Mouse (Mus musculus): ENCODE data around the gene Ackr2.
A peak's percentile ranks its signal among the peaks of the same experiment; 100 is the strongest.

Gene Ackr2

GRCm38 (mm10) chr9:121898245-121898644, at the start of gene Ackr2:
TSS of gene Ackr2 (plus strand) at chr9:121898355.
- no peak for DNase-seq (ENCODE audit: low read depth, low spot score)

GRCm38 (mm10) chr9:121854246-121854645, 43.9 kb upstream of the Ackr2 start:
- no peak for DNase-seq (ENCODE audit: low read depth, low spot score)

DNA sequence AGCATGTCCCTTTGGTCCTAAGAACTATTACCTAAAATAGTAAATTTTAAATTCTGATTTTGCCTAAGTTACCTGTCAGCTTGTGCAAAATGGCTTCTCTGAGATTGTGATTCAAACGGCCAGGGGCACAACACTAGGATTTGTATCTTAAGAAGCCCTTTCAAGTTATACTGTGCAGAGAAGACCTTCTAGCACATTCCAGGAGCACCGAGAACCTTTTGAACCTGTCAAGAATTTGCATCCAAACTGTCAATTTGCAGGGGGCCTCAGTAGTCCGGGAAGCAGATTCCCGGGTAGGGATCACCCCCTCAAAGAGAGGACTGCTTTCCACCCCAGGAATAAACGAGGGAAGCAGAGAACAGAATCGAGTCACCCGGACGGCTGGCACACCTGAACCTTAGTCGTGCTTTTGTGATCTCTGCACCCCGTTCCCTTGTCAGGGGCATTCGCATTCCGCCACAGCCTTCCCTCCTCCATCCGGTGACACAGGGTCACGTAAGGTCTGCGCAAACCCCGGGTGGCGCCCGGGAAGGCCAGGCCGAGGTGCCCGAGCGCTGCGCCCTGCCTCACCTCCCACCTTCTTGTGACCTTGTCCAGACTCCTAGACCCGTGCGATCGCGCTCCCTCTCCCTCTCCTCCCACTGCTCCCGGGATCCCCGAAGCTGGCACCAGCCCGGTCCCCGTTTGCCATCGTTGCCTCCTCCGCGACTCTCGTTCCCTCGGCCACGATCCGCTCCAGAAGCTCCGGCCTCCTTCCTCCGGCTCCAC, 41.3 kb upstream of the Ackr2 start:
- DNase-seq (ENCODE audit: low read depth, low spot score), result peak; percentile 25

DNA sequence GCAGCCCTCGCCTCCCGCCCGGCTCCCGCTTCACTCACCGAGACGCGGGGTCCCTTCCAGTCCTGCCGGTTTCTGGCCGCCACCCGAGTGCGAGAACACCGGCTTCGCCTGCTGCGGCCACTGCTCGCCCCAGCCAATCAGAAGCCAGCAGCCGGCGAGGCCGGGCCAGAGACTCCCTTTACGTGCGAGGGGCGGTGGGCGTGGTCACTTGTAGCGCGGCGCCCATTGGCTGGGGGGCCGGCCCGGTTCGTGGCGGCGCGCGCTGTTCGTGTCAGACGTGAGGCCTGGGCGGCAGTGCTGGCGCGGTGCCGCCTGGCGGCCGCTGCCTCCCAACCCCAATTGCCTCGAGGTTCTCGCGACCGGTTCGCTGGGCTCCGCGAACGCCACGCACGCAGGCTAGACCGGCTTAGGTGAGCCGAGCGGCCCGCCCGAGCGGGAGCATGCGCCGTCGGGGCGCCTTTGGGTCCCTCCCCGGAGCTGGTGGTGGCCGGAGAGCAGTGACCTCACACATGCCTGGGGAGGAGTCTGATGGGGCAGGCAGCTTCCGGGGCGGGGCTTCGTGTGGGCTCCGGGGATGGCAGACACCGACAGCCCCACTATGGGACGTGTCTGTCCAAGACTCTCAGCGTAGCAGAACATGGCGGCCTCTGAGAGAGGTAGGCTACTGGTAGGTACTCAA, 40.5 kb upstream of the Ackr2 start:
- DNase-seq (ENCODE audit: low read depth, low spot score), result peak; percentile 95

DNA sequence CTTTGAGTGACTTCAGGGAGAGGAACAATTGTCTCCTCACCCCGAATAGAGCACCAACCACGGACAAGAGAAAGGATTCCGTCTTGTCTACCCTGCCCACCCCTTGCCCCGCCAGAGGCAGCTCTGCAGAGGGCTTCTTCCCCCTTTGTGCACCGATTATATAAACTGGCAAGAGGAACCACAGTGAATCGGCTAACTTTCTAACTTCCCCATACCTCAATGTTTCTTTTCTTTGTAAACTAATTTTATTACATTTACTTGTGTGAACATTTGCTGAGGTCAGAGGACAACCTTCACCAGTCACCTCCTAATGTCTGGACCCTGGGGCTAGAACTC, 40.0 kb upstream of the Ackr2 start, which contains the start of gene Higd1a:
Higd1a (minus strand) TSS at position 210 of the 336 bp plus-strand sequence.
- DNase-seq (ENCODE audit: low read depth, low spot score), result no peak

GRCm38 (mm10) chr9:121859345-121859744, 38.8 kb upstream of the Ackr2 start:
- DNase-seq (ENCODE audit: low read depth, low spot score), result no peak

- no peak for DNase-seq (ENCODE audit: low read depth, low spot score)
Observed at GRCm38 (mm10) chr9:121860921-121861320, 37.2 kb upstream of the Ackr2 start.

GRCm38 (mm10) chr9:121864837-121865236, 33.3 kb upstream of the Ackr2 start:
- no peak for DNase-seq (ENCODE audit: low read depth, low spot score)

- no peak for DNase-seq (ENCODE audit: low read depth, low spot score)
Observed at GRCm38 (mm10) chr9:121865425-121866008, 32.6 kb upstream of the Ackr2 start.

- DNase-seq (ENCODE audit: low read depth, low spot score), result no peak
Observed at GRCm38 (mm10) chr9:121867632-121868031, 30.5 kb upstream of the Ackr2 start.

DNA sequence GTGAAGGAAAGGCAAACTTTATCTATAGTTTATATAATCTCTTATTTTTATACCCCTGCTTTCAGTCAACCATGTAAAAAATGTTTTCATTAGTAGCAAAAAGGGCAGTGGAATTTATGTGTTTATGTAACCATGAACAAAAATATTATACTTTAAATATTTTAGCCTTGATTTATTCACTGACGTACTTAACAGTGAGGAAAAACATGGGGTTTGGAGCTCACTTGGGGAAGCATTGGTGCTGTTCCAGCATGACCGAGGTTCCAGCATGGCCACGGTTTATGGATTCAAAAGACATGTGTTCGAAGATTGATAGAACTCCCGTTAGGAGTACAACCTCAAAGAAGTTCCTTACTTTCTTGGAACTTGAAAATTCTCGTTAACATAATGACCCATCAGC, 29.9 kb upstream of the Ackr2 start:
- DNase-seq (ENCODE audit: low read depth, low spot score), result no peak

DNA sequence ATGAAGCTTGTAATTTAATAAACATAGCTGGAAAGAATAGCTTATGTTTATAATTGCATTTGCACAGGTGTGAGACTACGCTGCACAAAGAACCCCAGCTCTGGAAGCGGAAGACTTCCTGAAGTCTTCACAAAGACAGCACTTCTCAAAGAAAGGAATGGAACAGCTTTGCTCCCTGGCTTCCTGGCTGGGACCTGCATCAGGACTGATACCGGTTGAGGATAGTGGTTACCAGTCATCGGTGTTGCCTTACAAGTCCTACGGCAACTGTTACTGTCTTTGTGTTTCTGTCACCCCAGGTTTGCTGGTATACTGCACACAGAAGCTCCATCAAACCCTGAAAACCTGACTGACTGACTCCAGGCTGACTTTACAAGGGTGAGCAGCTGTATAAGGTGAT, 28.7 kb upstream of the Ackr2 start:
- DNase-seq (ENCODE audit: low read depth, low spot score), result no peak

DNA sequence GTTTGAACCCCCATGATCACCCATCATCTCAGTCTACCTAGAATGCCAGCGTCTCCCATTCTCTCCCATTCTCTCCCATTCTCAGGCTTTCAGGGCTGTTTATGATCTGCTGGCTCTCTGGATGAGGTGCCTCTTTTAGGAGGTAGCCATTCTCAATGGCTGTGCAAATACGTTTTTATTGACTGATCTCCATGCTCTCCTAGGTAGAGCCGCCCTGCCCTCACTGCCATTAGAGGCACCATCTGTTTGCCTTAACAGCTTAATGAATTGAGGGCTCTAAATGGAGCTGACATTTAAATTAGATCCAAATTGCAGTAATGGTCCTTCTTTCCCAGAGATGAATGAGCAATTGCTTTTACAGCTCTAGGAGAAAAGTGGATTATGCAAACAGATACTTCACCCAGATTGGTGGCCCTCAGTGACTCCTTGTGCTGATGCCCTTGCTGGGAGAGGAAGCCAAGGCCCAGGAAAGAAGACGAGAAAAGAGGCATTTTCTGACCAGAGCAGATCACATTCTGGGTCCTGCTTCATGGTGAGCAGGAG, 28.1 kb upstream of the Ackr2 start:
- DNase-seq (ENCODE audit: low read depth, low spot score), result no peak

- no peak for DNase-seq (ENCODE audit: low read depth, low spot score)
Observed at GRCm38 (mm10) chr9:121872062-121872683, 26.0 kb upstream of the Ackr2 start.

GRCm38 (mm10) chr9:121873578-121873977, 24.6 kb upstream of the Ackr2 start:
- no peak for DNase-seq (ENCODE audit: low read depth, low spot score)

- no peak for DNase-seq (ENCODE audit: low read depth, low spot score)
Observed at GRCm38 (mm10) chr9:121877052-121877740, 21.0 kb upstream of the Ackr2 start.

- no peak for DNase-seq (ENCODE audit: low read depth, low spot score)
Observed at GRCm38 (mm10) chr9:121880840-121881239, 17.3 kb upstream of the Ackr2 start.

- DNase-seq (ENCODE audit: low read depth, low spot score), result no peak
Observed at GRCm38 (mm10) chr9:121881301-121881700, 16.9 kb upstream of the Ackr2 start.

DNA sequence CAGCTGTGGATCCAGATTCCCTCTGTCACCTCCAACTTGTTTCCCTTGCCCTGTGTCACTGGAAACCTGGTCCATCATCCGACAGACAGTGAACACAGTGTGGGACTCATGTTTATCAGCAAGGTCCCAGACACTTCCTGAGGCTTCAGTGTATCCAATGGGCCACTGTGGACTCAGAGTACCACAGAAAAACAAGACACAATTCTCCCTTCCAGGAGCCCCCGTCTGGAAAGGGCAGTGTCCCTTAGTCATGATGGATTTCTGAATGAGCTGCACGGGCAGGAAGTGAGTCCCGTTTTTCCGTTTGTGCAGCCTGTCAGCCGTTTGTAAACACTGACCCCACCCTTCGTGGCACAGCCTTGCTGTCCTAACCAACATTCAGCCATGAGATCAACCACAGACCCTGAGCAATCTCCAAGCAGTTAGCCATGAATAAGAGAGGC, 16.1 kb upstream of the Ackr2 start:
- no peak for DNase-seq (ENCODE audit: low read depth, low spot score)

- DNase-seq (ENCODE audit: low read depth, low spot score), result no peak
Observed at GRCm38 (mm10) chr9:121889927-121890440, 8.2 kb upstream of the Ackr2 start.

GRCm38 (mm10) chr9:121890441-121890941, 7.7 kb upstream of the Ackr2 start:
- DNase-seq (ENCODE audit: low read depth, low spot score), result no peak
